Mouse (Mus musculus) forebrain, embryonic 16.5 days (tissue): ENCODE results near the gene Glrp1. TPM values are rescaled to one million over a fixed set of nuclear protein-coding genes. Genes with fewer than 3 reads are reported as not detected.

Experiments used
- polyA plus RNA-seq: library from polyadenylated mRNA; unstranded; fragments of >200 nt; fragmentation: Nextera tagmentation; extraction: Ambion mirVana; gene quantifications from 2 replicates; pipeline ENCODE4 v1.2.1, GENCODE M21; 2015

Glrp1 gene
- polyA plus RNA-seq, 1 experiment from 2014 or later, result not detected

Other genes with a start within 250 kb of the Glrp1 start
- gene Hjurp, start 232.4 kb downstream of the Glrp1 start, polyA plus RNA-seq, result 121 TPM in 2 replicates
- gene Trpm8, start 232.4 kb downstream of the Glrp1 start, polyA plus RNA-seq, result 0.09 TPM in 1 of 2 replicates, not detected in the other
- gene Spp2, start 103.1 kb downstream of the Glrp1 start, polyA plus RNA-seq, result 0.53 TPM in 1 of 2 replicates, not detected in the other
- gene Arl4c, start 192.2 kb upstream of the Glrp1 start, polyA plus RNA-seq, result 37.1 and 39.7 TPM in 2 replicates